Mouse (Mus musculus) forebrain, postnatal 0 days (tissue): ENCODE data around the gene Sash1. TPM values are rescaled to one million over a fixed set of nuclear protein-coding genes. Genes with fewer than 3 reads are reported as not detected.
"Not testable (repeated sequence)": the region's sequence is repeated elsewhere in the genome, so short reads cannot be mapped to it uniquely, and the experiment has no call there.

Experiments
- ATAC-seq: fragments of 200-750 bp; cut with Nextera tagmentation; 2 replicates; pipeline ENCODE4 v1.8.0; 2017; ENCODE audit warnings: mild to moderate bottlenecking, moderate library complexity
- DNase-seq: peaks from one replicate; pipeline ENCODE4 v3.0.0-alpha.2; 2015
- H3K27ac ChIP-seq: fragments of 300-500 bp; sonication (generic); 2 replicates; pipeline ENCODE4 v1.5.1; 2014; ENCODE audit warnings: low read depth, mild to moderate bottlenecking, antibody characterized with exemption, low read length, moderate library complexity, mixed read lengths
- H3K27me3 ChIP-seq: fragments of 300-500 bp; sonication (generic); 2 replicates; pipeline ENCODE4 v1.6.1; 2014; ENCODE audit warnings: mild to moderate bottlenecking, low read length, mixed read lengths; ENCODE audit not compliant: insufficient read depth
- H3K36me3 ChIP-seq: fragments of 300-500 bp; sonication (generic); 2 replicates; pipeline ENCODE4 v1.6.1; 2014; ENCODE audit warnings: mild to moderate bottlenecking, moderate library complexity; ENCODE audit not compliant: insufficient read depth
- H3K4me1 ChIP-seq: fragments of 300-500 bp; sonication (generic); 2 replicates; pipeline ENCODE4 v1.6.1; 2014; ENCODE audit warnings: antibody characterized with exemption; ENCODE audit not compliant: insufficient read depth
- H3K4me2 ChIP-seq: fragments of 300-500 bp; sonication (generic); 2 replicates; pipeline ENCODE4 v1.6.1; 2014; ENCODE audit warnings: low read depth, mild to moderate bottlenecking, moderate library complexity
- H3K4me3 ChIP-seq: fragments of 300-500 bp; sonication (generic); 2 replicates; pipeline ENCODE4 v1.5.1; 2014; ENCODE audit warnings: low read depth, low read length, mixed read lengths
- H3K9ac ChIP-seq: fragments of 300-500 bp; sonication (generic); 2 replicates; pipeline ENCODE4 v1.6.1; 2014; ENCODE audit warnings: mild to moderate bottlenecking
- H3K9me3 ChIP-seq: fragments of 300-500 bp; sonication (generic); 2 replicates; pipeline ENCODE4 v1.6.1; 2016; ENCODE audit warnings: low read length
- CTCF ChIP-seq: sonication (generic); IDR thresholded peaks from 2 replicates; pipeline ENCODE4 v1.5.1; 2016; ENCODE audit warnings: antibody characterized with exemption, control low read depth, low read depth
- WGBS: fragments of 180-500 bp; shearing (Covaris S2); extraction: QIAGEN DNeasy Blood & Tissue Kit; methylation state at CpG from one replicate; pipeline ENCODE4 v1.1.7; 2014; 5-methylcytosine and 5-hydroxymethylcytosine counted together
- polyA plus RNA-seq: library from polyadenylated mRNA; unstranded; fragments of >200 nt; fragmentation: Nextera tagmentation; extraction: Ambion mirVana; gene quantifications from 2 replicates; pipeline ENCODE4 v1.2.1, GENCODE M21; 2015
- total RNA-seq: library from RNA; depleted of rRNA; stranded (reverse); fragments of >200 nt; gene quantifications from 2 replicates; pipeline ENCODE4 v1.2.3, GENCODE M21; 2014

Sash1 gene
- total and polyA plus RNA-seq, 2 experiments from 2014 or later = 3.6 to 33.3 TPM

GRCm38 (mm10) chr10:8719345-8719744 lies 166.5 kb downstream of the Sash1 start:
- H3K9ac ChIP-seq = no peak overlapping the region
- H3K4me1 ChIP-seq = no peaks in the 10 kb centered on the region
- H3K36me3 ChIP-seq = no peaks in the 10 kb centered on the region
- no peaks in the 10 kb centered on the region for H3K9me3 ChIP-seq
- no peak for ATAC-seq
- DNase-seq = no peak
- TF ChIP-seq CTCF = no peak
- no peaks in the 10 kb centered on the region for H3K27me3 ChIP-seq
- no peak overlapping the region for H3K27ac ChIP-seq
- no peak overlapping the region for H3K4me3 ChIP-seq
- H3K4me2 ChIP-seq = no peak overlapping the region
- WGBS = 46% methylated on average over 13 of the region's 13 CpGs

GRCm38 (mm10) chr10:8718831-8719230 lies 167.0 kb downstream of the Sash1 start:
- H3K27ac ChIP-seq = no peak overlapping the region
- H3K4me3 ChIP-seq = no peak overlapping the region
- H3K4me1 ChIP-seq = no peaks in the 10 kb centered on the region
- WGBS = 71% methylated on average over 7 of the region's 7 CpGs
- no peaks in the 10 kb centered on the region for H3K27me3 ChIP-seq
- H3K36me3 ChIP-seq = no peaks in the 10 kb centered on the region
- no peak for TF ChIP-seq CTCF
- no peaks in the 10 kb centered on the region for H3K9me3 ChIP-seq
- H3K9ac ChIP-seq = no peak overlapping the region
- ATAC-seq = no peak
- no peak for DNase-seq
- H3K4me2 ChIP-seq = no peak overlapping the region

- Histone ChIP-seq H3K36me3 (no peaks in the 10 kb centered on the region), H3K27ac (no peak overlapping the region), H3K27me3 (no peaks in the 10 kb centered on the region), H3K4me1 (no peaks in the 10 kb centered on the region), H3K9me3 (no peaks in the 10 kb centered on the region), H3K4me3 (no peak overlapping the region), H3K9ac (no peak overlapping the region), H3K4me2 (no peak overlapping the region)
- ATAC-seq (no peak), DNase-seq (no peak)
- 81% methylated on average over 5 of the region's 5 CpGs for WGBS
- TF ChIP-seq CTCF = no peak
These were observed 168.7 kb downstream of the Sash1 start for GRCm38 (mm10) chr10:8717171-8717570.

- WGBS = 18% methylated on average over 12 of the region's 12 CpGs
- Histone ChIP-seq H3K4me3 (no peak overlapping the region), H3K36me3 (no peaks in the 10 kb centered on the region), H3K4me2 (no peak overlapping the region), H3K9ac (no peak overlapping the region), H3K27me3 (no peaks in the 10 kb centered on the region), H3K9me3 (no peaks in the 10 kb centered on the region), H3K4me1 (no peaks in the 10 kb centered on the region), H3K27ac (no peak overlapping the region)
- TF ChIP-seq CTCF = peak; percentile 91
- DNase-seq = peak; percentile 81
- ATAC-seq = peak; percentile 80
These were observed 170.1 kb downstream of the Sash1 start for GRCm38 (mm10) chr10:8715679-8716284.

- not testable (repeated sequence) for DNase-seq, ATAC-seq, H3K9ac ChIP-seq, H3K9me3 ChIP-seq, H3K4me1 ChIP-seq, H3K4me2 ChIP-seq, H3K27me3 ChIP-seq, H3K4me3 ChIP-seq, H3K27ac ChIP-seq, H3K36me3 ChIP-seq
- 90% methylated on average over 1 of the region's 1 CpGs for WGBS
These were observed 189.2 kb downstream of the Sash1 start for GRCm38 (mm10) chr10:8696636-8697035.

- no peak overlapping the region for H3K9ac ChIP-seq
- H3K4me3 ChIP-seq = no peak overlapping the region
- no peak for TF ChIP-seq CTCF
- no peaks in the 10 kb centered on the region for H3K27me3 ChIP-seq
- H3K9me3 ChIP-seq = no peaks in the 10 kb centered on the region
- H3K4me2 ChIP-seq = no peak overlapping the region
- no peaks in the 10 kb centered on the region for H3K36me3 ChIP-seq
- no peak overlapping the region for H3K27ac ChIP-seq
- 87% methylated on average over 7 of the region's 7 CpGs for WGBS
- H3K4me1 ChIP-seq = no peaks in the 10 kb centered on the region
- no peak for DNase-seq
- ATAC-seq = no peak
These were observed 191.8 kb downstream of the Sash1 start for GRCm38 (mm10) chr10:8693996-8694500.

GRCm38 (mm10) chr10:8693561-8693960 lies 192.3 kb downstream of the Sash1 start:
- Histone ChIP-seq H3K36me3 (no peaks in the 10 kb centered on the region), H3K4me3 (no peak overlapping the region), H3K4me1 (no peaks in the 10 kb centered on the region), H3K9me3 (no peaks in the 10 kb centered on the region), H3K27ac (no peak overlapping the region), H3K9ac (no peak overlapping the region), H3K4me2 (no peak overlapping the region), H3K27me3 (no peaks in the 10 kb centered on the region)
- ATAC-seq = no peak
- WGBS = 76% methylated on average over 4 of the region's 4 CpGs
- DNase-seq = no peak
- TF ChIP-seq CTCF = no peak
